Mouse (Mus musculus): Measurements from ENCODE around the gene Foxn3.

The Foxn3 gene

GRCm38 (mm10) chr12:99162639-99163341 lies 400.6 kb downstream of the Foxn3 start:
- no peak for DNase-seq (ENCODE audit: low spot score)

GRCm38 (mm10) chr12:99162188-99162587 lies 401.2 kb downstream of the Foxn3 start:
- no peak for DNase-seq (ENCODE audit: low spot score)

- no peak for DNase-seq (ENCODE audit: low spot score)
These were observed 403.3 kb downstream of the Foxn3 start for GRCm38 (mm10) chr12:99160061-99160460.

- DNase-seq (ENCODE audit: low spot score): no peak
These were observed 407.5 kb downstream of the Foxn3 start for GRCm38 (mm10) chr12:99155904-99156303.

- no peak for DNase-seq (ENCODE audit: low spot score)
These were observed 409.2 kb downstream of the Foxn3 start for GRCm38 (mm10) chr12:99154230-99154629.

DNA sequence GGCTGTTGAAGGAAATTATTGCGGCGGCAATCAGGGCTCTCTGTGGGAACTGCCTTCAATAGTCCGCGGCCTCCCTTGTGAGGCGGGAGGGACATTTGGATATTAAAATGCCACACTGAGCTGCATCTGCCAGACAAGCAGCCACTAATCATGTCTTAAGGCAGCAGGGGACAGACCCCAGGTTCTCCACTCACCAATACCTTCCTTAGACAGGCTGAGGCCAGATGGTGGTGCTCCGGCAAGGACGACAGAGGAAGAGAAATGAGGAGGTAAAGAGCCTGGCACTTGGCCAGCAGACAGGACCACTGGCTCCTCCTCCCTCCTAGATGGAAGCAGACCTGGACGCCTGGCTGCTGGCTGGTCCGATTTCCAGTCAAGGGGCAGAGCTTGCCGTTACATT lies 409.7 kb downstream of the Foxn3 start:
- DNase-seq (ENCODE audit: low spot score): no peak

GRCm38 (mm10) chr12:99150126-99150525 lies 413.3 kb downstream of the Foxn3 start:
- DNase-seq (ENCODE audit: low spot score): peak; percentile 22

- no peak for DNase-seq (ENCODE audit: low spot score)
These were observed 414.2 kb downstream of the Foxn3 start for GRCm38 (mm10) chr12:99149193-99149592.

Data from c-Kit-positive CD71-positive TER-119-positive erythroid progenitor cells, embryonic 14.5 days (primary cell).